Mouse (Mus musculus): ENCODE results near the gene Camkk1. TPM values are rescaled to one million over a fixed set of nuclear protein-coding genes. Genes with fewer than 3 reads are reported as not detected.

The Camkk1 gene
- polyA plus RNA-seq (2012; ENCODE audit: low replicate concordance) = 0.76 and 1.8 TPM in 2 replicates

DNA sequence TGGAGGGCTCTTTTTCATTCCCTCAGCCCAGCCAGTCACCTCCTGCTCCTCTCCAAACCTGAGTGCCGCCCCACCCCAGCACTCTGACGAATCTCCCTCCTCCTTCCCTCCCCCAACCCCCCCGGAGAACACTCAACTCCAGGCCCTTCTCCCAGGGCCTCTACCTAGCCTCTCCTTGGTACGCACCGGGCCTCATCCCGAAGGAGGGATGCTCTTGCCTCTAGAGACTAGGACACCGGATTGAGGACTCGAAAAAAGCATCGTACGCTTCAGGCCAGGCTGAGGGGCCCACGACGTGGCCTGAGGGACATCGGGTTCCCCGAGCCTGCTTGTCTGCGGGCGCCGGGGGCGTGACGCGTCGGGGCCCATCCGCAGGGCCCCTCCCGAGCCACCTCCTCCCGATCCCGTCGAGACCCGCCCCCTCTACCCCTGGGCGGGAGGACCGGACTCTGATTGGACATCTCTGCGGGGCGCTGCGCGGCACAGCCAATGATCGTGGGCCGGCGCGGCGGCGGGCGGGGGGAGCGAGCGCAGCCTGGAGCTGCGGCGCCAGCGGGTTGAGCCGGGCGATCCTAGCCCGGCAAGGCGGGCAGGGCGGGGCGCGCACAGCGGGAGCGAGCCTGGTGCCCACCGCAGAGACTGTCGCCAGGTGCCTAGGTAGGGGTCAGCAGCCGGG, at the start of gene Camkk1:
Gene Camkk1 (plus strand): TSS at position 538 of the 676 bp plus-strand sequence.

GRCm38 (mm10) chr11:72998771-72999170, 20.0 kb upstream of the Camkk1 start, which contains the start of gene P2rx1:
P2rx1 (plus strand) TSS chr11:72999103.

DNA sequence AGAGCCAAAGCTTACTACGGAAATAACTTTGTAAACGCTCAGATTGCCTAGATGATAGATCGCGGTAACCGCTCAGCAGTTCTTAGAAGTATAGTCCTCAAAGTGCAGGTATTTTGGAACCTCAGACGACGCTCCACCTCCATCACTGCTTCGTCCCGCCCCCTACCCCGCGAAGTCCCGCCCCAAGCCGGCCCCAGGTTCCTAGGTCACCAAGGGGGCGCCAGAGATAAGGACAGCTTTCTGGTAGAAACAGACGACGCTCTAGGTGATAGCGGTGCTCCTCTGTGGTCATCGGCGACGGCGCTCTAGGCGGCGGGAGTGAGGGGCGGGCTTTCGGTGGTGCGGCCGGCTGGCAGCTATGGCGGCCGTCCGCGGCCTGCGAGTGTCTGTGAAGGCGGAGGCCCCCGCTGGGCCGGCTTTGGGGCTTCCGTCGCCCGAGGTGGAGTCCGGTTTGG, 28.8 kb downstream of the Camkk1 start, which contains the start of gene Ncbp3:
Gene Ncbp3 (plus strand): TSS at position 242 of the 455 bp plus-strand sequence.

GRCm38 (mm10) chr11:73090283-73090682, 71.5 kb downstream of the Camkk1 start, which contains the start of gene Itgae:
Itgae (plus strand) TSS chr11:73090583.

Other genes starting within 250 kb of the Camkk1 start
- gene Cyb5d2, start 222.9 kb upstream of the Camkk1 start, polyA plus RNA-seq (2012; ENCODE audit: low replicate concordance) = 0.16 and 1.4 TPM in 2 replicates
- 12.6 and 13.5 TPM in 2 replicates for gene Zzef1, start 222.8 kb upstream of the Camkk1 start, polyA plus RNA-seq (2012; ENCODE audit: low replicate concordance)
- 22.3 and 33.1 TPM in 2 replicates for gene Atp2a3, start 57.8 kb upstream of the Camkk1 start, polyA plus RNA-seq (2012; ENCODE audit: low replicate concordance)
- gene P2rx1, start 19.9 kb upstream of the Camkk1 start, polyA plus RNA-seq (2012; ENCODE audit: low replicate concordance) = 0.19 and 1.3 TPM in 2 replicates
- gene Ncbp3, start 28.8 kb downstream of the Camkk1 start, polyA plus RNA-seq (2012; ENCODE audit: low replicate concordance) = 1.4 and 2.6 TPM in 2 replicates
- gene Itgae, start 71.6 kb downstream of the Camkk1 start, polyA plus RNA-seq (2012; ENCODE audit: low replicate concordance) = 0.41 and 1.4 TPM in 2 replicates
- 26.7 and 29.4 TPM in 2 replicates for gene Haspin, start 119.3 kb downstream of the Camkk1 start, polyA plus RNA-seq (2012; ENCODE audit: low replicate concordance)
- not detected in 2 replicates for gene P2rx5, start 141.4 kb downstream of the Camkk1 start, polyA plus RNA-seq (2012; ENCODE audit: low replicate concordance)
- gene Emc6, start 158.0 kb downstream of the Camkk1 start, polyA plus RNA-seq (2012; ENCODE audit: low replicate concordance) = 322 and 510 TPM in 2 replicates
- gene Tax1bp3, start 158.1 kb downstream of the Camkk1 start, polyA plus RNA-seq (2012; ENCODE audit: low replicate concordance) = 2.3 and 13.9 TPM in 2 replicates
- 1.7 and 5.4 TPM in 2 replicates for gene Ctns, start 180.0 kb downstream of the Camkk1 start, polyA plus RNA-seq (2012; ENCODE audit: low replicate concordance)
- 0.56 and 0.60 TPM in 2 replicates for gene Shpk, start 180.5 kb downstream of the Camkk1 start, polyA plus RNA-seq (2012; ENCODE audit: low replicate concordance)
- gene Trpv1, start 215.3 kb downstream of the Camkk1 start, polyA plus RNA-seq (2012; ENCODE audit: low replicate concordance) = not detected in 2 replicates
- gene Trpv3, start 248.4 kb downstream of the Camkk1 start, polyA plus RNA-seq (2012; ENCODE audit: low replicate concordance) = not detected in 2 replicates

Data from leukemia stem cell, adult 10-12 weeks (primary cell).